Mouse (Mus musculus) olfactory bulb, adult 2 months (tissue): Measurements from ENCODE around the gene Amtn. TPM values are rescaled to one million over a fixed set of nuclear protein-coding genes. Genes with fewer than 3 reads are reported as not detected.
"Not testable (repeated sequence)": the region's sequence is repeated elsewhere in the genome, so short reads cannot be mapped to it uniquely, and the experiment has no call there.

ENCODE experiments used
- H3K27ac ChIP-seq: fragments of 200-500 bp; 2 replicates; pipeline ENCODE4 v1.5.1; 2012; ENCODE audit warnings: low read depth, low read length; ENCODE audit not compliant: insufficient read depth
- H3K4me1 ChIP-seq: fragments of 200-500 bp; 2 replicates; pipeline ENCODE4 v1.6.1; 2012; ENCODE audit warnings: low read length; ENCODE audit not compliant: control insufficient read depth, insufficient read depth
- H3K4me3 ChIP-seq: fragments of 200-500 bp; 2 replicates; pipeline ENCODE4 v1.5.1; 2012; ENCODE audit warnings: mild to moderate bottlenecking, low read depth, low read length, moderate library complexity; ENCODE audit not compliant: insufficient read depth
- CTCF ChIP-seq: fragments of 200-500 bp; IDR thresholded peaks from 2 replicates; pipeline ENCODE4 v1.5.1; 2012; ENCODE audit warnings: low read depth, mild to moderate bottlenecking, low read length, moderate library complexity; ENCODE audit not compliant: insufficient read depth
- POLR2A ChIP-seq: fragments of 200-500 bp; IDR thresholded peaks from 2 replicates; pipeline ENCODE4 v1.6.1; 2012; ENCODE audit warnings: mild to moderate bottlenecking, low read depth, low read length, moderate library complexity; ENCODE audit not compliant: insufficient read depth
- WGBS: fragments of 180-500 bp; shearing (Covaris S2); methylation state at CpG from one replicate; pipeline ENCODE4 v1.1.7; 2018; 5-methylcytosine and 5-hydroxymethylcytosine counted together
- polyA plus RNA-seq: library from polyadenylated mRNA; stranded (reverse); fragments of >200 nt; gene quantifications from 2 replicates; pipeline ENCODE4 v1.2.4, GENCODE M21; 2012; ENCODE audit warnings: low replicate concordance; ENCODE audit not compliant: missing spikeins, insufficient read depth, insufficient read length

Amtn gene
- polyA plus RNA-seq, 1 experiment: not detected

GRCm38 (mm10) chr5:88420319-88421065 is 44.6 kb downstream of the Amtn start:
- TF ChIP-seq CTCF: no peak
- no peak for TF ChIP-seq POLR2A
- H3K4me1 ChIP-seq: no peaks in the 10 kb centered on the region
- no peak overlapping the region for H3K27ac ChIP-seq
- WGBS: 91% methylated on average over 8 of the region's 8 CpGs
- no peak overlapping the region for H3K4me3 ChIP-seq

- not testable (repeated sequence) for H3K4me1 ChIP-seq, H3K4me3 ChIP-seq, H3K27ac ChIP-seq
- WGBS: 64% methylated on average over 2 of the region's 2 CpGs
Observed at GRCm38 (mm10) chr5:88424892-88425291, 49.0 kb downstream of the Amtn start.

GRCm38 (mm10) chr5:88426753-88427152 is 50.8 kb downstream of the Amtn start:
- no peaks in the 10 kb centered on the region for H3K4me1 ChIP-seq
- 36% methylated on average over 1 of the region's 1 CpGs for WGBS

More at GRCm38 (mm10) chr5:88426753-88427152, 50.8 kb downstream of the Amtn start:
- Histone ChIP-seq H3K27ac (no peak overlapping the region), H3K4me3 (no peak overlapping the region)
- TF ChIP-seq CTCF (no peak), POLR2A (no peak)

Other genes starting within 250 kb of the Amtn start
- gene Gm11115, start 222.0 kb upstream of the Amtn start, polyA plus RNA-seq: not detected in 2 replicates
- not detected in 2 replicates for gene Gm7714, start 107.2 kb upstream of the Amtn start, polyA plus RNA-seq
- not detected in 2 replicates for gene Prol1, start 58.8 kb upstream of the Amtn start, polyA plus RNA-seq
- not detected in 2 replicates for gene Ambn, start 79.9 kb downstream of the Amtn start, polyA plus RNA-seq
- gene Enam, start 111.9 kb downstream of the Amtn start, polyA plus RNA-seq: not detected in 2 replicates
- not detected in 2 replicates for gene Jchain, start 151.8 kb downstream of the Amtn start, polyA plus RNA-seq
- gene Utp3, start 178.4 kb downstream of the Amtn start, polyA plus RNA-seq: not detected in 2 replicates
- 110 TPM in 1 of 2 replicates, not detected in the other for gene Rufy3, start 188.9 kb downstream of the Amtn start, polyA plus RNA-seq